Mouse (Mus musculus): ENCODE data around the gene Selenon. TPM values are rescaled to one million over a fixed set of nuclear protein-coding genes. Genes with fewer than 3 reads are reported as not detected.
A peak's percentile ranks its signal among the peaks of the same experiment; 100 is the strongest.

The Selenon gene
- polyA plus RNA-seq (2016; fragmentation: Nextera tagmentation; extraction: Ambion mirVana) = 36.7 and 42.8 TPM in 2 replicates

DNA sequence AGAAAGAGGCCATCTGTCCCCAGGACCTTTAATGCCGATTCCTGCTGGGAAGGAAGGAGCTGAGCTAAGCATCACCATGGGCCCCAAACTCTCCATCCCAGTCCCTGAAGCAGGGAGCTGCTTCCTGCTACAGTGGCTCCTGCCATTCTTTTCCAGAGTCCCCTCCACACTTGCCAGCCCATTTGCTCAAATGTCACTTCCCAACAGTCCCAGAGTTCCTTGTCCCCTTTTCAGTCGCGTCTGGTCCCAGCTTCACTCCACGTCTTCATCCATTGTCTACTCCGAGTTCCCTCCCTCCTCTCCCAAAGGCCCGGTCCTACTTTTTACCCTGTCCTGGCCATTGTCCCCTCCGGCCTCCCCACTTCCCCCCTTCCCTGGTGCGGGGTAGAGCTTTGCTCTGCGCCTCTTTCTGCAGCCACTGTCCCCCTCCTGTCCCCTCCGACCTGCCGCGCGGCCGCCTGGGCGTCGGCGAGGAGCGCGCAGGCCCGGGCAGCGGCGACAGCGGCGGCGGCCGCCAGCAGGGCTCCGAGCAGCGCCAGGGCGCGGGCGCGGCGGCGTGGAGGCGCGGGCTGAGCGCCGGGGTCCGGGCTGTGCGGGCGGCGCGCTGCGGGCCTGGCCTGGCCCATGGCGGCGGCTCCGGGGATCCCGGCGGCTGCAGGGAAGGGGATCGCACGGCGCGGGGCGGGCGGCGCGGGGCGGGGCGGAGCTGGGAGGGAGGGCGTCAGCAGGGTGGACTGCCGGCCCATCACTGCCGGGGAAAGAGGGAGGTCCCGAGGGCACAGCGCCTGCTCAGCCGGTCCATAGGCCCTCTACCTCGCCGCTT is at the start of gene Selenon:
TSS of gene Selenon (minus strand) at position 673 of the 823 bp plus-strand sequence.
- no peaks in the 10 kb centered on the region for H3K27me3 ChIP-seq
- peak; percentile 83 for ATAC-seq (ENCODE audit: low FRiP score)
- peak within 1 kb of the TSS; percentile 90 for H3K9ac ChIP-seq
- peaks cover 28% of the 10 kb centered on the region for H3K4me1 ChIP-seq
- 1% methylated on average over 59 of the region's 67 CpGs for WGBS
- H3K9me3 ChIP-seq (replicated peaks) = peaks cover 8% of the 10 kb centered on the region
- H3K27ac ChIP-seq = peak within 1 kb of the TSS; percentile 81
- H3K4me2 ChIP-seq (replicated peaks) = peak within 1 kb of the TSS; percentile 62
- H3K36me3 ChIP-seq = peaks cover 31% of the 10 kb centered on the region
- H3K4me3 ChIP-seq = peak within 1 kb of the TSS; percentile 63

DNA sequence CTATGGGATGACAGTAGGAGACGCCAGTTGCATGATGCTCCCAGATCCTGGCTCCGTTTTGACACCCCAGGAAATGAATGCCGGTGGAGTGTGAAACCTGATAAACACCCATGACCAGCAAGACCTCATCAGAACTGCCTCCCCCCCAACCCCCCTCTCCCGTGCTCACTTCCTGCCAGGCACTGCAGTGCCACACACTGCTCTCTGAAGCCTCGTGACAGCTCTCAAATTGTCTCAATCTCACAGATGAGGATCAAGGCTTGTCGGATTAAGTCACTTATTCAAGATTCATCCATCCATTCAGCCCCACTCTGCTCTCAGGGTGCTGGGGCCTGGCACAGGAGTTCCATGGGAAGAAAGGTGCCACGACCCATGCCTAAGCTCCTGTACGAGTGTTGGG is 49.4 kb upstream of the Selenon start:
- H3K9ac ChIP-seq = no peak overlapping the region
- H3K4me2 ChIP-seq (replicated peaks) = no peak overlapping the region
- no peak overlapping the region for H3K27ac ChIP-seq
- H3K36me3 ChIP-seq = no peaks in the 10 kb centered on the region
- 46% methylated on average over 8 of the region's 8 CpGs for WGBS
- no peak for ATAC-seq (ENCODE audit: low FRiP score)
- no peaks in the 10 kb centered on the region; the same call in 1 of the 2 replicates for H3K27me3 ChIP-seq
- no peaks in the 10 kb centered on the region for H3K9me3 ChIP-seq (replicated peaks)
- no peak overlapping the region for H3K4me3 ChIP-seq
- peaks cover 34% of the 10 kb centered on the region for H3K4me1 ChIP-seq

GRCm38 (mm10) chr4:134600777-134601176 is 48.8 kb upstream of the Selenon start:
- H3K4me3 ChIP-seq = no peak overlapping the region
- H3K4me1 ChIP-seq = peaks cover 32% of the 10 kb centered on the region
- H3K27ac ChIP-seq = no peak overlapping the region

DNA sequence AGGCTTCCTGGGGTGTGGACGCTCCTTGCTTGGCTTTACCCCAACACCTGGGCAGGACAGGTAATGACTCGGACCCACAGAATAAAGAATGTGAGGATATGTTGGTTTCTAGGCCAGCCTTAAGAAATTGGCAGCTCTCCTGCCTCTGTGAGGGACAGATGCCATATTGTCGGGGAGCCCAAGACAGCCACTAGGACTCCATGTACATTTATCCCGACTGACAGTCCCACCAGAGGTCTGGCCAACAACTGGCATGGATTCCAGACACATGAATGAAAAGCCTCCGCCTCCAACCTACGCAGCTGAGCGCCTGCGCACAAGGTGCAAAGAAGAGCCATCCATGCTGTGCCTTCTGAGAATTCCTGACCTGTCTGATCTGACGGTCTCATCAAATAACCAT is 48.1 kb upstream of the Selenon start:
- Histone ChIP-seq H3K4me1 (peaks cover 31% of the 10 kb centered on the region), H3K9me3 (replicated peaks) (no peaks in the 10 kb centered on the region), H3K4me3 (no peak overlapping the region), H3K9ac (no peak overlapping the region), H3K27me3 (no peaks in the 10 kb centered on the region; the same call in 1 of the 2 replicates), H3K36me3 (no peaks in the 10 kb centered on the region), H3K27ac (0 out of 2 replicates have a peak overlapping the region, but pooled peaks have one; percentile 25), H3K4me2 (replicated peaks) (no peak overlapping the region)
- 88% methylated on average over 9 of the region's 9 CpGs for WGBS
- no peak for ATAC-seq (ENCODE audit: low FRiP score)

More at GRCm38 (mm10) chr4:134600777-134601176, 48.8 kb upstream of the Selenon start:
- 77% methylated on average over 7 of the region's 7 CpGs for WGBS
- Histone ChIP-seq H3K9ac (no peak overlapping the region), H3K27me3 (no peaks in the 10 kb centered on the region; the same call in 1 of the 2 replicates), H3K36me3 (no peaks in the 10 kb centered on the region), H3K4me2 (replicated peaks) (no peak overlapping the region), H3K9me3 (replicated peaks) (no peaks in the 10 kb centered on the region)
- ATAC-seq (ENCODE audit: low FRiP score) = no peak

- no peak overlapping the region for H3K27ac ChIP-seq
- H3K9ac ChIP-seq = no peak overlapping the region
- H3K27me3 ChIP-seq = no peaks in the 10 kb centered on the region
- no peak overlapping the region for H3K4me2 ChIP-seq (replicated peaks)
- ATAC-seq (ENCODE audit: low FRiP score) = no peak
- H3K9me3 ChIP-seq (replicated peaks) = no peaks in the 10 kb centered on the region
- 82% methylated on average over 10 of the region's 10 CpGs for WGBS
- H3K4me1 ChIP-seq = peaks cover 13% of the 10 kb centered on the region
- H3K36me3 ChIP-seq = no peaks in the 10 kb centered on the region
- H3K4me3 ChIP-seq = no peak overlapping the region
These were observed 45.1 kb upstream of the Selenon start for GRCm38 (mm10) chr4:134596816-134597692.

DNA sequence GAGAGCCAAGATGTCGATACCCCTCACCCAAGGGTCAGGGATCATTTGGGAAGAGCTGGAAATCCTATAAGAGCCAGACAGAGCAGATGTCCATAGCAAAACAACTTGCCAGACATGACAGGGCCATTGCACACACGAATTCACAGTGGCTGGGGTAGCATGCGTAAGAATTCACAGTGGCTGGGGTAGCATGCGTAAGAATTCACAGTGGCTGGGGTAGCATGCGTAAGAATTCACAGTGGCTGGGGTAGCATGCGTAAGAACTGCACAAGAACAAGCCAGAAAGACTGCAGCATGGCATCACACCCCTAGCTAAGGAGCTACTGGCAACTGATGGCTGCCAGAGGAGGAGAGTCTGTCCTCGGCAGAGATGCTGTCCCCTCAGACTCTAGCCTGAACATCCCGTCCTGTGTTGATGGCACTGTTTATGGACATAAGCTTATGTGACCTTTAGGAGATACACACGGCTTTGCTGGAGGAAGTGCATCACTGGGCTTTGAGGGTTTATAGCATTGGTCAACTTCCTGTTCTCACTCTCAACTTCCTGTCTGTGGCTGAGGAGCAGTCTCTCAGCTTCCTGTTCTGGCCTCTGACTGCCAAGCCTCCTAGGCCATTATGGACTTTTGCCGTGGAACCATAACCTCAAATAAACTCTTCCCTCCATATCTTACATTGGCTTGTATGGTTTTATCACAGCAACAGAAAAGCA is 42.9 kb upstream of the Selenon start:
- no peaks in the 10 kb centered on the region for H3K27me3 ChIP-seq
- no peaks in the 10 kb centered on the region for H3K36me3 ChIP-seq
- no peak overlapping the region for H3K4me2 ChIP-seq (replicated peaks)
- no peak overlapping the region for H3K4me3 ChIP-seq
- 87% methylated on average over 10 of the region's 10 CpGs for WGBS
- ATAC-seq (ENCODE audit: low FRiP score) = no peak
- H3K27ac ChIP-seq = no peak overlapping the region
- H3K9me3 ChIP-seq (replicated peaks) = no peaks in the 10 kb centered on the region
- peaks cover 9% of the 10 kb centered on the region for H3K4me1 ChIP-seq
- H3K9ac ChIP-seq = no peak overlapping the region

- Histone ChIP-seq H3K4me2 (replicated peaks) (no peak overlapping the region), H3K4me1 (peaks cover 8% of the 10 kb centered on the region), H3K4me3 (no peak overlapping the region), H3K27ac (no peak overlapping the region), H3K9me3 (replicated peaks) (no peaks in the 10 kb centered on the region), H3K27me3 (no peaks in the 10 kb centered on the region), H3K9ac (no peak overlapping the region), H3K36me3 (no peaks in the 10 kb centered on the region)
- ATAC-seq (ENCODE audit: low FRiP score) = no peak
- WGBS = 77% methylated on average over 4 of the region's 4 CpGs
These were observed 40.5 kb upstream of the Selenon start for GRCm38 (mm10) chr4:134592442-134592841.

- Histone ChIP-seq H3K36me3 (no peaks in the 10 kb centered on the region), H3K4me1 (peaks cover 8% of the 10 kb centered on the region), H3K4me2 (replicated peaks) (no peak overlapping the region), H3K4me3 (no peak overlapping the region), H3K27ac (0 out of 2 replicates have a peak overlapping the region, but pooled peaks have one; percentile 26), H3K9ac (no peak overlapping the region), H3K27me3 (no peaks in the 10 kb centered on the region), H3K9me3 (replicated peaks) (no peaks in the 10 kb centered on the region)
- WGBS = 67% methylated on average over 11 of the region's 11 CpGs
- ATAC-seq (ENCODE audit: low FRiP score) = 0 out of 2 replicates have a peak, but pooled peaks have one; percentile 43
These were observed 39.6 kb upstream of the Selenon start for GRCm38 (mm10) chr4:134591506-134592061.

DNA sequence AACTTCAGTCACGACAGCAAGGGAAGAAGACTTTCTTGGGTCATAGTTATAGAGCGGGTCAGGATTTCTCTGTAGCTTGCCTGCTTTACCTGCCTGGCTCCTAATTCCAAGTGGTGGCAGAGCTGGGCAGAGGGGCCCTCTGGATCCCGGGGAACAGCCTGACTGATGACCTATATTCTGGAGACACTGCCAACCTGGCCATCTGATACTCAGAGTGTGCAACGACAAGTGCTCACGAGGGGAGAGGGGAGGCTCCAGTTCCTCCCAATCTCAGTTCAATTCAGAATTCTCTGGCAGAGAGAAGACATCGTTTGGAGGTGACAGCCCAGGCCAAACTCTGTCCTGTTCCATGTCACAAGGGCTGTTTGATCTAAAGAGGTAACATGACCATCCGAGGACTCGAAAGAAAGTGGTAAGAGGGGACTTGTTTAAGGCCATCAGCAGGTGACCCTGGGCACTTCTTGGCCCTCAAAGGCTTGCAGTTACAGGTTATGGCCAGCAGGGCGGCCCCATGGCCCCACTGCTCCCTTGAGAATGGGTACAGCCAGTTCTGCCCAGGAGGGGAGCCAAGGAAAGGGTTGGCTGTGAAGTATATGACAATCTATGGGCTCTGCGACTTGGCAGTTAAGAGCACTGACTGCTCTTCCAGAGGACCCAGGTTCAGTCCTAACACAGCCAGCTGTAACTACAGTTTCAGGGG is 38.4 kb upstream of the Selenon start:
- Histone ChIP-seq H3K36me3 (no peaks in the 10 kb centered on the region), H3K4me2 (replicated peaks) (no peak overlapping the region), H3K27ac (no peak overlapping the region), H3K9me3 (replicated peaks) (no peaks in the 10 kb centered on the region), H3K4me3 (no peak overlapping the region), H3K9ac (no peak overlapping the region), H3K4me1 (peaks cover 8% of the 10 kb centered on the region), H3K27me3 (no peaks in the 10 kb centered on the region)
- WGBS = 84% methylated on average over 10 of the region's 10 CpGs
- ATAC-seq (ENCODE audit: low FRiP score) = no peak

GRCm38 (mm10) chr4:134589786-134590185 is 37.8 kb upstream of the Selenon start:
- no peak for ATAC-seq (ENCODE audit: low FRiP score)
- Histone ChIP-seq H3K9me3 (replicated peaks) (no peaks in the 10 kb centered on the region), H3K27ac (no peak overlapping the region), H3K4me3 (no peak overlapping the region), H3K27me3 (no peaks in the 10 kb centered on the region), H3K4me1 (peaks cover 8% of the 10 kb centered on the region), H3K4me2 (replicated peaks) (no peak overlapping the region), H3K9ac (no peak overlapping the region), H3K36me3 (no peaks in the 10 kb centered on the region)
- 75% methylated on average over 9 of the region's 9 CpGs for WGBS

DNA sequence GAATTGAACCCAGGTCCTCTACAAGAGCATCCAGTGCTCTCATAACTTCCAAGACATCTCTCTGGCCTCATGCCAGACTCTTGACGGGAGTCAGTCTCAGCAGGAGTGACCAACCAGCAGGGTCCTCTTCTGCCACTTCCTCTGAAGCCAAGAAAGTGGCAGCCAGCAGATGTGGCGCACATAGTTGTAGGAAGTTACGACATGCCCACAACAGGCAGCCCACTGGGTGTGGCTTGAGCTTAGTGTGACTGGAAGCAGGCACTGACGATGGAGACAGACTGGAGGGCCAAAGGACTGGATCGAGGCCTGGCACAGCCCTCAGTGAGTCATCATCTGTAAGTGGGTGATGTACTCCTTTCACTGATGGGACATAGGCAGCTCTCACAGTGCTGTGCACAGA is 37.0 kb upstream of the Selenon start:
- no peaks in the 10 kb centered on the region for H3K9me3 ChIP-seq (replicated peaks)
- H3K4me3 ChIP-seq = no peak overlapping the region
- H3K9ac ChIP-seq = no peak overlapping the region
- no peak overlapping the region for H3K27ac ChIP-seq
- ATAC-seq (ENCODE audit: low FRiP score) = no peak
- H3K27me3 ChIP-seq = no peaks in the 10 kb centered on the region
- H3K4me1 ChIP-seq = peaks cover 8% of the 10 kb centered on the region
- H3K36me3 ChIP-seq = no peaks in the 10 kb centered on the region
- 82% methylated on average over 5 of the region's 5 CpGs for WGBS
- no peak overlapping the region for H3K4me2 ChIP-seq (replicated peaks)

Data from hindbrain, embryonic 12.5 days (tissue).